Mouse (Mus musculus) heart, adult 2 months (tissue): Measurements from ENCODE around the gene Rarres2.

Experiments used
- CTCF ChIP-seq: fragments of 200-600 bp; IDR thresholded peaks from 2 replicates; pipeline ENCODE4 v1.8.1; 2022; ENCODE audit warnings: antibody characterized with exemption, mild to moderate bottlenecking, moderate library complexity
- EP300 ChIP-seq: fragments of 200-500 bp; IDR thresholded peaks from 2 replicates; pipeline ENCODE4 v1.6.1; 2011; ENCODE audit warnings: low read depth, low read length, control low read depth; ENCODE audit not compliant: insufficient read depth
- POLR2A ChIP-seq: fragments of 200-500 bp; IDR thresholded peaks from 2 replicates; pipeline ENCODE4 v1.6.1; 2011; ENCODE audit warnings: mild to moderate bottlenecking, low read depth, low read length, control low read depth; ENCODE audit not compliant: insufficient read depth

DNA sequence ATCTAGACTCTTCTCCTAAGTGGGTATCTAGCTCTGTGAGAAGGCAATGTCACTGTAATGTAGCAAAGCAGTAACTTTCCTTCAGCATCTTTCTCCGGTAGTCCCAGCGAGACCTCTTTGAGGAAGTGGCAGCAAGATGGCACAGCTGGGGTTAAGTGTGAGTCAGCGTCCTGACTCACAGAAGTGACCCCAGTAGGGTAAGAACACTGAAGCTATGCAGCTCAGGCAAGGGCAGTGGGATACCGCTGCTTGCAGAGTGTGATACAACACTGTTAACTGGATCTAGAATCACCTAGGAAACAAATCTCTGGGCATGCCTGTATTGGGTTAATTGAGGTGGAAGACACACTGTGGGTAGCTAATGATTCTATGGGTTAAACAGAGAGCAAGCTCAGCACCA is 36.5 kb downstream of the Rarres2 start:
- TF ChIP-seq CTCF: no peak
- TF ChIP-seq POLR2A: no peak
- no peak for TF ChIP-seq EP300
